Mouse (Mus musculus) ovary, postnatal 14 days (tissue): ENCODE measurements around the gene Pmvk.

Source experiments
- DNase-seq: peaks from one replicate; pipeline ENCODE4 v3.0.0; 2022; ENCODE audit warnings: low spot score

Pmvk gene

GRCm38 (mm10) chr3:89481488-89481887 is 27.1 kb downstream of the Pmvk start:
- DNase-seq = no peak

DNA sequence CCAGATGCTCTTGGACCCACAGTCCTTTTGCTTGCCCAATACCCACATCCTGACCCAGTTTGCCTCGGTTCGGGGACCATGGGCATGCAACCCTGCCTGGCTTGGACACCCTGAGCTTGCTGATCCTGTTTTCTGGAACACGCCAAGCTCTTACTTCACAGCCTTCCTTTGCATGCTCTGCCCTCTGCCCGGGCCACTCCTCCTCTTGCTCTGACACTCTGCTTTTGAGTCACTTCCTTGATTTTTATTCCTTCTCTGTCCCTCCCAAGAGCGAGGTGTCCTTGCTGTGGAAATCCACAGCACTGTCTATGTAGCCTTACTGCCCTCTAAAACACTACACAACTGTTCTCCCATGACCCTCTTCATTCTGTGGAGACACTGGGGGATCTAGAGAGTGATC is 27.9 kb downstream of the Pmvk start:
- DNase-seq = no peak

GRCm38 (mm10) chr3:89484766-89485524 is 30.6 kb downstream of the Pmvk start:
- peak; percentile 68 for DNase-seq

- DNase-seq = no peak
Observed at GRCm38 (mm10) chr3:89486111-89486510, 31.8 kb downstream of the Pmvk start.

GRCm38 (mm10) chr3:89486916-89487702 is 32.8 kb downstream of the Pmvk start:
- no peak for DNase-seq

DNA sequence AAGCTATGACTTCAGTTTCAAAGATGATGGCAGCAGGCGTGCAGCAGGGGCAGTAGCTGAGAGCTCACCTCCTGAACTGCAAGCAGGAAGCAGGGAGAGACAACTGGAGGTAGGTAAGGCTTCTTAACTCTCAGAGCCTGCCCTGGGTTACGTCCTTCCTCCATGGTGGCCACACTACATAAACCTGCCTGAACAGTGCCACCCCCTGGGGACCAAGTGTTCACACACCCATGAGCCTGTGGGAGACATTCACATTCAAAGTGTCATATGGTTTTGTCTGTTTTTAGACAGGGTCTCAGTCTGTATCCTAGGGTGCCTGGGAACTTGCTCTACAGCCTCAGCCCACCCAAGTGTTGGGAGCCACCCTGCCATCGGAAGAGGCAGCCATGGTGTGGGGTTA is 36.4 kb downstream of the Pmvk start:
- DNase-seq = no peak

DNA sequence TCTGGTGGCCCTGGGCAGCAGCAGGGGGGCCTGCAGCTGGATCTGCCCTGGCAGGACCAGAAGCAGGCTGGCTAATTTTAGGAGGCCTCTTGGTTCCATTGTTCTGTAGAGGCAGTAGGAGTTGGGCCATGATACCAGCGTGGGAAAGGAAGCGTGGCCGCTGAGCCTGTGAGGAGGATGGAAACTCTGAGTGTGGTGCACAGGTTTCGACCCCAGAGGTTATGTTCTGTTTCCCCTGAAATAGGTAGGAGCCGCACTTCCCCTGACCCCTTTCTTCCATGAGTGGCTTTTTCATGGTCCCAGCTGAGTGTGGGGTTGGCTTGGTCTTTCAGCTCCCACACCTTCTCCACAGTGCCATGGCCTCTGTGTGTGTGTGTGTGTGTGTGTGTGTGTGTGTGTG is 37.2 kb downstream of the Pmvk start:
- no peak for DNase-seq

DNA sequence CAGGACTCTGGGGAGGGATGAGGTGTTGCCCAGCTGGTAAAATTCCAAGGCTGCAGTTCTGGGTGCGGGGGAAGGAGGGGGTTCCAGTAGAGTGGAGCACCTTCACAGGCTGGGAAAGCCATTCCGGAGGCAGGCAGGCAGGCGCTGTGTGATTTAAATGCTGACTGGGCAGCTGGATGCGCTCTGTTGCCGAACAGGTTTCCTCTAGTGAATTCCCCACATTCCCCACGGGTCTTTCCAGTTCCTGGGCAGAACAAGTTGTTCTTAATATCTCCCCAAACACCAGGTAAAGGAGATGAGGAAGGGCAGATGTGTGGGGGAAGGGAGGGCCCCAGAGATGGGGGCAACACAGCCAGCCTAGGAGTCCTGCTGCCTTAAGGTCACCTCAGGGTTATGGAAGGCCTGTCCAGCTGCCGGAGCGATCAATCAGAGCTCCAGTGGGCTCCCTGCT is 38.4 kb downstream of the Pmvk start:
- no peak for DNase-seq

- no peak for DNase-seq
Observed at GRCm38 (mm10) chr3:89494630-89495029, 40.3 kb downstream of the Pmvk start.

DNA sequence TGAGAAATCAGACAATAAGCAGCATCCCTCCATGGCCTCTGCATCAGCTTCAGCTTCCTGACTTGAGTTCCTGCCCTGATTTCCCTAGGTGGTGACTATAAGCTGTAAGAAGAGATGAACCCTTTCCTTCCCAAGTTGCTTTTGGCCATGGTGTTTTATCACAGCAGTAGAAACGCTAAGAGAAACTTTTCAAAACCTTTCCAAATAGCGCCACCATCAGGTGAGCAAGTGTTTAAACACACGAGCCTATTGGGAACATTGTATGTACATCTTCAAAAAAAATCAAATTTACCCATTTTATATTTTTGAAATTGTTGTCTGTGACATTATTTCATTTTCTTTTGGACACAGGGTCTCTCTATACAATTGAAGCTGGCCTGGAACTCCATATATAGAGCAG is 42.0 kb downstream of the Pmvk start:
- DNase-seq = no peak

GRCm38 (mm10) chr3:89499696-89500095 is 45.4 kb downstream of the Pmvk start:
- no peak for DNase-seq

GRCm38 (mm10) chr3:89501486-89501885 is 47.1 kb downstream of the Pmvk start:
- no peak for DNase-seq

DNA sequence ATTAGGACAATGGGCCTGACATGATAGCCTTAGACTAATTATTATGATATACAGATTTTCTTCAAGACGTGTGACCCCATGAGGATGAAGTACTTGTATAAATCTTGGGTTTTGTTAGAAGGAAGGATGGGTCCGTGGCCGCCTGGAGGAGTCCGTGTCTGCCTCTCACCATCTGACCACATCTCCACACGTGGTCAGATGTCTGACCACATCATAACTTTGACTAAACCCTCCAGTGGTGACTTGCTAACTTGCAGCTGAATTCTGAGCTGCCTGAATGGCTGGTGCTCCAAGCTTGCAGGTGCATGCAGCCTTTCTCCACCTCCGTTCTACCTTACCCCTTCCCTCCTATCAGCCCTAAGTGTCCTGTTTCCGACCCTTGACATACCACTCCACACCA is 48.2 kb downstream of the Pmvk start:
- DNase-seq = no peak

DNA sequence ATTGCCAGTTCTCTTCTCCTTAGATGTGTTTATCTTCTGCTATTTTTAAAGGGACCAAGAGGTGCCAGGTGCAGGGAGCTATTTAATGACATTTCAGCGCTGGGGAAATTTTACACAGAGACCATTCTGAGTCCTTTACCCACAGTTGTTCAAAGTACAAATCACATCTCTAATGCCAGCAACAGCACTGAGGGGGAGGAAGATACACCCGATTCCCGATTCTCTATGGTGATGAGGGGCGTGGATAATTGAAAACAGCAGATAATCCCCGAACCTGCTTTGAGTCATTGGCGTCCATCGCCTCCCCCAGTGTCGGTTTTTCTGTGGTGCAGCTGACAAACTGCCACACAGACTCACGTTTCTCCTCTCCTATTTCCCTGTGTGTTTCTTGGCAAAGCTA is 53.7 kb downstream of the Pmvk start:
- no peak for DNase-seq

- no peak for DNase-seq
Observed at GRCm38 (mm10) chr3:89510979-89511378, 56.6 kb downstream of the Pmvk start.

GRCm38 (mm10) chr3:89511400-89511799 is 57.1 kb downstream of the Pmvk start:
- DNase-seq = no peak

- DNase-seq = no peak
Observed at GRCm38 (mm10) chr3:89512225-89512624, 57.9 kb downstream of the Pmvk start.

DNA sequence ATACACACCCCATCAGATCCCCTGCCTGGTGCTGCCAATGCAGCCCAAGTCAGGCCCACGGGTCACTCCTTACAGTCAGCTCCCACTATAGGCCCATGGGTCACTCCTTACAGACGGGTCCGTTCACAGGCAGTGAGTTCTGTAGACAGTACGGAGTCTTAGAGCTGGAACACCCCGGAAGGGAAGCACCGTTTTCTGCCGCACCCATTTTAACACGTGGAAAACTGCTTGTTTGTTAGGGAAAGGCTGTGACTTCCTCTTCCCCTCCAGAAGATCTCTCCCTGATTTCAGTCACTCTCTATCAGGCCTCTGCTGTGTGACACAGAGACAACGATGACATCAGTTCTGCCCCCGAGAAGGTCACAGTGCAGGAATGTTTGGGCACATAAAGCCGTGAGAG is 61.1 kb downstream of the Pmvk start:
- DNase-seq = no peak

- no peak for DNase-seq
Observed at GRCm38 (mm10) chr3:89516321-89516720, 62.0 kb downstream of the Pmvk start.
